Mouse (Mus musculus) cerebellum, adult 8-10 months (tissue): Measurements from ENCODE around the gene Ebf1.

ENCODE experiments used
- DNase-seq: peaks from one replicate; pipeline ENCODE4 v3.0.0; 2022

Ebf1 gene

GRCm38 (mm10) chr11:44906456-44906855 lies 289.3 kb downstream of the Ebf1 start:
- DNase-seq = no peak

- no peak for DNase-seq
These were observed 294.6 kb downstream of the Ebf1 start for GRCm38 (mm10) chr11:44911765-44912164.

- DNase-seq = no peak
These were observed 296.7 kb downstream of the Ebf1 start for GRCm38 (mm10) chr11:44913806-44914205.

GRCm38 (mm10) chr11:44917059-44917458 lies 299.9 kb downstream of the Ebf1 start:
- no peak for DNase-seq

GRCm38 (mm10) chr11:44923138-44923537 lies 306.0 kb downstream of the Ebf1 start:
- no peak for DNase-seq

- no peak for DNase-seq
These were observed 306.9 kb downstream of the Ebf1 start for GRCm38 (mm10) chr11:44923868-44924508.

GRCm38 (mm10) chr11:44924896-44925295 lies 307.8 kb downstream of the Ebf1 start:
- no peak for DNase-seq

- DNase-seq = no peak
These were observed 308.8 kb downstream of the Ebf1 start for GRCm38 (mm10) chr11:44925806-44926525.

GRCm38 (mm10) chr11:44928403-44928802 lies 311.3 kb downstream of the Ebf1 start:
- no peak for DNase-seq

- DNase-seq = no peak
These were observed 315.9 kb downstream of the Ebf1 start for GRCm38 (mm10) chr11:44932942-44933483.

- no peak for DNase-seq
These were observed 326.7 kb downstream of the Ebf1 start for GRCm38 (mm10) chr11:44943781-44944180.

- DNase-seq = no peak
These were observed 327.3 kb downstream of the Ebf1 start for GRCm38 (mm10) chr11:44944401-44944800.

- no peak for DNase-seq
These were observed 329.5 kb downstream of the Ebf1 start for GRCm38 (mm10) chr11:44946618-44947017.

GRCm38 (mm10) chr11:44948541-44948940 lies 331.4 kb downstream of the Ebf1 start:
- no peak for DNase-seq

GRCm38 (mm10) chr11:44949140-44949539 lies 332.0 kb downstream of the Ebf1 start:
- no peak for DNase-seq

GRCm38 (mm10) chr11:44950319-44950718 lies 333.2 kb downstream of the Ebf1 start:
- DNase-seq = no peak

- no peak for DNase-seq
These were observed 334.4 kb downstream of the Ebf1 start for GRCm38 (mm10) chr11:44951506-44951905.

- no peak for DNase-seq
These were observed 336.2 kb downstream of the Ebf1 start for GRCm38 (mm10) chr11:44953337-44953736.

GRCm38 (mm10) chr11:44953863-44954262 lies 336.7 kb downstream of the Ebf1 start:
- DNase-seq = peak; percentile 24

GRCm38 (mm10) chr11:44954362-44954761 lies 337.2 kb downstream of the Ebf1 start:
- DNase-seq = no peak

GRCm38 (mm10) chr11:44962746-44963440 lies 345.8 kb downstream of the Ebf1 start:
- DNase-seq = no peak

GRCm38 (mm10) chr11:44969011-44969410 lies 351.9 kb downstream of the Ebf1 start:
- no peak for DNase-seq

- no peak for DNase-seq
These were observed 357.2 kb downstream of the Ebf1 start for GRCm38 (mm10) chr11:44974271-44974670.

- DNase-seq = no peak
These were observed 358.0 kb downstream of the Ebf1 start for GRCm38 (mm10) chr11:44975151-44975550.
